Mouse (Mus musculus): ENCODE results near the gene Galnt14. TPM values are rescaled to one million over a fixed set of nuclear protein-coding genes. Genes with fewer than 3 reads are reported as not detected.

Galnt14 gene
- polyA plus RNA-seq, 1 experiment = not detected

- Histone ChIP-seq H3K9me3 (ENCODE audit: control insufficient read depth, low read length) (peaks cover 5% of the 10 kb centered on the region; the same call in 1 of the 2 replicates), H3K36me3 (ENCODE audit: control insufficient read depth) (no peaks in the 10 kb centered on the region), H3K27me3 (ENCODE audit: control insufficient read depth) (no peaks in the 10 kb centered on the region), H3K4me1 (ENCODE audit: control insufficient read depth) (no peaks in the 10 kb centered on the region), H3K4me3 (replicated peaks) (no peak overlapping the region)
- no peak for TF ChIP-seq GATA1 (IDR thresholded peaks at IDR 0.05; ENCODE audit: low read length)
- no peak for TF ChIP-seq TAL1 (IDR thresholded peaks at IDR 0.05; ENCODE audit: low read length)
Observed at GRCm38 (mm10) chr17:73639401-73640116, 70.7 kb downstream of the Galnt14 start.

DNA sequence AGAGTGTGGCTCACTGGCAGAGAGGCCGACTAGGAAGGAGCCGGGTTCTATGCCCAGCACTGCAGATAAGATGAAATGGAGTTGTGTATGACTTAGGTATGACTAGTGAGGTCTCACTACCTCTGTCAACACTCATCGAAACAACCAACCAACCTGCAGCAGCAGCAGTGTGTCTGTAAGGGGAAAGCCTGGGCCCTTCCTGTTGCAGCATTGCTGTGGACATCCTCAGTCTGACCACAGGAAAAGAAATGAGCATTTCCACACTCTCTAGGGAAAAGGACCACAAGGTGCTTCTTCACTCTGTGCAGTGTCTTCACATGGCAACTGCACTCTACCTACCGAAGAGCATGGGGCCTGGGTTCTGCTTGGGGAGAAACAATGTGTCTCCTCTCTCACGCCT lies 73.3 kb downstream of the Galnt14 start:
- Histone ChIP-seq H3K4me1 (ENCODE audit: control insufficient read depth) (no peaks in the 10 kb centered on the region), H3K27me3 (ENCODE audit: control insufficient read depth) (no peaks in the 10 kb centered on the region), H3K36me3 (ENCODE audit: control insufficient read depth) (no peaks in the 10 kb centered on the region), H3K4me3 (replicated peaks) (no peak overlapping the region), H3K9me3 (ENCODE audit: control insufficient read depth, low read length) (peaks cover 8% of the 10 kb centered on the region; the same call in 1 of the 2 replicates)
- TF ChIP-seq GATA1 (IDR thresholded peaks at IDR 0.05; ENCODE audit: low read length) (no peak), TAL1 (IDR thresholded peaks at IDR 0.05; ENCODE audit: low read length) (no peak)

DNA sequence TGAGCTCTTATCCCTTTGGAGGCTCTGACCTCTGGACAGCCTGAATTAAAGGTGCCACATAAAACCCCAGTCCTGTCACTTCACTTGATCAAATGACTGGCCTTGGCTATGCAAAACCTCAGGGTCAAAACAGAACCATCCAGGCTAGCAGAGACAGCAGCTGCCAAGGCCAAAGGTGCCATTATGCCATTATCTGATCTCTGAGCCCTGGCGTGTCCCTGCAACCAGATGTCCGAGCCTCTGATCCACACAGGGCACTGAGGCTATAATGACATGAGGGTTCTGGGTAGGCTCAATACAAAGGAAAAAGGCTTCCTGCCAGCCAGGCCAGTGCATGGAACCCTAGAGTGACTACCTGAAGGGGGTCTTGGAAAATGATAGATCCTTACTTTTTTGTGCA lies 75.4 kb downstream of the Galnt14 start:
- Histone ChIP-seq H3K4me1 (ENCODE audit: control insufficient read depth) (no peaks in the 10 kb centered on the region), H3K36me3 (ENCODE audit: control insufficient read depth) (no peaks in the 10 kb centered on the region), H3K9me3 (ENCODE audit: control insufficient read depth, low read length) (peaks cover 8% of the 10 kb centered on the region; the same call in 1 of the 2 replicates), H3K4me3 (replicated peaks) (no peak overlapping the region), H3K27me3 (ENCODE audit: control insufficient read depth) (no peaks in the 10 kb centered on the region)
- TF ChIP-seq TAL1 (IDR thresholded peaks at IDR 0.05; ENCODE audit: low read length) (no peak), GATA1 (IDR thresholded peaks at IDR 0.05; ENCODE audit: low read length) (no peak)

- Histone ChIP-seq H3K4me3 (replicated peaks) (no peak overlapping the region), H3K36me3 (ENCODE audit: control insufficient read depth) (no peaks in the 10 kb centered on the region), H3K4me1 (ENCODE audit: control insufficient read depth) (no peaks in the 10 kb centered on the region), H3K27me3 (ENCODE audit: control insufficient read depth) (no peaks in the 10 kb centered on the region), H3K9me3 (ENCODE audit: control insufficient read depth, low read length) (peaks cover 8% of the 10 kb centered on the region; the same call in 1 of the 2 replicates)
- TF ChIP-seq TAL1 (IDR thresholded peaks at IDR 0.05; ENCODE audit: low read length) (no peak), GATA1 (IDR thresholded peaks at IDR 0.05; ENCODE audit: low read length) (no peak)
Observed at GRCm38 (mm10) chr17:73633991-73634710, 76.1 kb downstream of the Galnt14 start.

DNA sequence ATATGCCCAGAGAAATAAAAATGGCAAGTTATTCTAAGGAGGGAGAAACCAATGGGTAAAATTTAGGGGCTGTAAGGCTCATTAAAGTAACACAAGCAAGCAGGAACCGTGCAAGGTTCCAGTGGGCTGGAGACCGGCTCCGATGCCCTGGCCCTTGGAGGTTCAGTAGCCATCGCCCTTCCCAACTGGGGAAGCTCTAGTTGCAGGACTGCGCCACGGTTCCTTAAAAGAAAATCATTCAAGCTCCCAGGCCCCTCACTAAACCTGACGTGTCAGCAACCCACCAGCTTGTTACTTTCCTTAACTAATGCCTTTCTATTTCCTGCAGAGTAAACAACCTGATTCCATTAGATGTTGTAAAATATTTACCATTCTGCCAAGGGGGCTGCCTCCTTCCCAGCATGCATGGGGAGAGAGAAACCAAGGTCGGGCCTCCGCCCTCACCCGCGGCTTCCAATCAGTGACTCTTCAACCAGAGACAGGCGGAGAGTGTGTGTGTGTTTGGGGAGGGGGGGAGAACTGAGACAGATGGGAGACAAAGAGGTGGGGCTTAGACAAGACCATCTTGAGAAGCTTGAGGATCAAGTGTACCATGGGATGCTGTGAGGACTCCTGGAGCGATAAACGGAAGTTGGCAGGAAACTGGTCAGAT lies 81.9 kb downstream of the Galnt14 start:
- Histone ChIP-seq H3K27me3 (ENCODE audit: control insufficient read depth) (no peaks in the 10 kb centered on the region), H3K36me3 (ENCODE audit: control insufficient read depth) (no peaks in the 10 kb centered on the region), H3K4me1 (ENCODE audit: control insufficient read depth) (no peaks in the 10 kb centered on the region), H3K9me3 (ENCODE audit: control insufficient read depth, low read length) (peaks cover 3% of the 10 kb centered on the region; the same call in 1 of the 2 replicates), H3K4me3 (replicated peaks) (no peak overlapping the region)
- TF ChIP-seq TAL1 (IDR thresholded peaks at IDR 0.05; ENCODE audit: low read length) (no peak), GATA1 (IDR thresholded peaks at IDR 0.05; ENCODE audit: low read length) (no peak)

GRCm38 (mm10) chr17:73626912-73627311 lies 83.3 kb downstream of the Galnt14 start:
- H3K27me3 ChIP-seq (ENCODE audit: control insufficient read depth) = no peaks in the 10 kb centered on the region
- H3K4me3 ChIP-seq (replicated peaks) = no peak overlapping the region
- H3K36me3 ChIP-seq (ENCODE audit: control insufficient read depth) = no peaks in the 10 kb centered on the region
- TF ChIP-seq GATA1 (IDR thresholded peaks at IDR 0.05; ENCODE audit: low read length) (no peak), TAL1 (IDR thresholded peaks at IDR 0.05; ENCODE audit: low read length) (no peak)
- no peaks in the 10 kb centered on the region for H3K9me3 ChIP-seq (ENCODE audit: control insufficient read depth, low read length)
- H3K4me1 ChIP-seq (ENCODE audit: control insufficient read depth) = no peaks in the 10 kb centered on the region

GRCm38 (mm10) chr17:73620049-73620448 lies 90.2 kb downstream of the Galnt14 start:
- no peaks in the 10 kb centered on the region for H3K27me3 ChIP-seq (ENCODE audit: control insufficient read depth)
- H3K36me3 ChIP-seq (ENCODE audit: control insufficient read depth) = no peaks in the 10 kb centered on the region
- H3K4me1 ChIP-seq (ENCODE audit: control insufficient read depth) = no peaks in the 10 kb centered on the region
- no peak overlapping the region for H3K4me3 ChIP-seq (replicated peaks)
- TF ChIP-seq TAL1 (IDR thresholded peaks at IDR 0.05; ENCODE audit: low read length) (no peak), GATA1 (IDR thresholded peaks at IDR 0.05; ENCODE audit: low read length) (no peak)
- H3K9me3 ChIP-seq (ENCODE audit: control insufficient read depth, low read length) = no peaks in the 10 kb centered on the region

DNA sequence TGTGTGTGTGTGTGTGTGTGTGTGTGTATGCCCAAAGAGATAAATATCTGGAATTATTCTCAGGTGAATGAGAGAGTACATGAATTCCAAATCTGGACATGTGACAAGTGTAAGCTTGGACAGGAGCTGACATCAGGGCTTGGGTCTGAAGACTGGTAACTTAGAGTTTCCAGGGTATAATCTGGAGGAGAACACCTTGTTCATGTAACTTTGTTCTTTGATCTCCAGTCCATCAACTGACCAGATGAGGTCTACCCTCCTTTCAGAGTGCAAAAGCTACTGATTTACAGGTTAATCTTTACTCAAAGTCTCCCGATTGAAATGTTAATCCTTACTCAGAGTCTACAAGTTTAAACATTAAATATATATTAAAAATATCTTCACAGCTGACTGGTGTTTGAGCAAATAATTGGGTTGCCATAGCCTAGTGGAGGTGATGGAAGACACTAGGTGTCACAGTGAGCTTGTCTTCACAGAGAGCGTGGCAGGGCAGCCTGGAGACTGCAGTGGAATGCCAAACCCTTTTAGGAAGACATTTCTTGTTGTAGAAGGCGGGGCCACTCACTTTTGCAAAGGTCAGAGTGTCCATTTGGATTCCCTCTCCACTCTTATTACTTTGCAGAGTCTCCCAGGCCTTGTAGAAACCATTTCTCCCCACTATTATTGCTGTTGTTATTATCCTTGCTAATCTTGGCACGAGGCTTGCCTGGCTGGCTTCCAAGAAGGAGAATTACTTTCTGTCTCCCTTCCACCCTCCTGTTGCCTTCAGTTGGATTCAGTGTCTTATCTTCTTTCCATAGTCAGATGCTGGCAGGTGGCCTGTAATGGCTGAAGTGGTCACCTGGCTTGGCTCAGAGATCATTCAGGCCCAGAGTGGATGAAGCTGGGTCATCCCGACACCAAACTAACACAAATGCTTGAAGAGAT lies 107.4 kb downstream of the Galnt14 start:
- Histone ChIP-seq H3K4me3 (replicated peaks) (no peak overlapping the region), H3K27me3 (ENCODE audit: control insufficient read depth) (no peaks in the 10 kb centered on the region), H3K9me3 (ENCODE audit: control insufficient read depth, low read length) (peaks cover 2% of the 10 kb centered on the region; the same call in 1 of the 2 replicates), H3K36me3 (ENCODE audit: control insufficient read depth) (no peaks in the 10 kb centered on the region), H3K4me1 (ENCODE audit: control insufficient read depth) (no peaks in the 10 kb centered on the region)
- no peak for TF ChIP-seq GATA1 (IDR thresholded peaks at IDR 0.05; ENCODE audit: low read length)
- TF ChIP-seq TAL1 (IDR thresholded peaks at IDR 0.05; ENCODE audit: low read length) = no peak
